Mouse (Mus musculus): ENCODE results near the gene Sorcs3.

Sorcs3 gene

DNA sequence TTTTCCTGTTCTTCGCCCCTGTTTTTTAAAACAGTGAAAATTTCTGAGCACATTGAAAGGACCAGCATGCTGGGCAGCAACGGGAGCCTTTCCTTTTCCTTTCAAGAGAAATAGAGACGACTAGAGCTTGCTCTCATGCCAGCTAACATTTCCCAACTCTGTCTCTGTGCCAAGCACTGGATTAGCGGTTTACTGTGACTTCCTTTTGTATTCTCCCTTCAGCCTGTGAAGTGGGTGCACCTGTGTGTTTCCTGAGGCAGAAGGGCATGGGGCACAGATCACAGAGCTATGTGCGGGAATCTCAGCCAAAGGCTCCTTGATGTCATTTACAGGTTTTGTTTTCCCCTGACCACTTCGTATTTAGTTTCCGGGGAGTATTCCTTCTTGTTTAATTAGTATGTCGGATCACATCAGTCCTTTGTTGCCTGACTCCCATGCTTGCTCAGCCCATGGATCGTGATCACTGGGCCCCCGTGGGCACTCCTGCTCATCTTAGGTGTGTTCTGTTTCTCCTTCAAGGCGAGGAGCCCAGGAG is 172.2 kb downstream of the Sorcs3 start:
- DNase-seq (ENCODE audit: low spot score in 2 of 2): no peak

DNA sequence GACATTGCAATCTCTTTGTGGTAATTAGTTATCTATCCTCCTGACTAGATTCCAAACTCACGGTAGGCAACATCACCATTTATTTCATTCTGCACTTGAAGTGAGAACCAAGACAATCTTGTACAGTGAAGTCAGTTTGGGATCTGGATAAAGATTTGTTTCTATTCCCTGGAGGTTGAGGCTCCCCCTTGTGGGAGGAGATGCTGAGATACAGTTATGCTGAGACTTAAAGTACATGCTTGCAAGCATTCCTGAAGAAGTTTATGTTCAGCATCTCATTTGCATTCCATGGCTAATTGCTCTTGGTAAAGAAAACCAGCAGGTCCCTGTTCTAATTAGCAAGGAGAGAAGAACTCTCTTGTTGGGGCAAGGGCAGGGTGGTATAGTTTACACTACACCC is 185.7 kb downstream of the Sorcs3 start:
- DNase-seq (ENCODE audit: low spot score in 2 of 2): no peak

DNA sequence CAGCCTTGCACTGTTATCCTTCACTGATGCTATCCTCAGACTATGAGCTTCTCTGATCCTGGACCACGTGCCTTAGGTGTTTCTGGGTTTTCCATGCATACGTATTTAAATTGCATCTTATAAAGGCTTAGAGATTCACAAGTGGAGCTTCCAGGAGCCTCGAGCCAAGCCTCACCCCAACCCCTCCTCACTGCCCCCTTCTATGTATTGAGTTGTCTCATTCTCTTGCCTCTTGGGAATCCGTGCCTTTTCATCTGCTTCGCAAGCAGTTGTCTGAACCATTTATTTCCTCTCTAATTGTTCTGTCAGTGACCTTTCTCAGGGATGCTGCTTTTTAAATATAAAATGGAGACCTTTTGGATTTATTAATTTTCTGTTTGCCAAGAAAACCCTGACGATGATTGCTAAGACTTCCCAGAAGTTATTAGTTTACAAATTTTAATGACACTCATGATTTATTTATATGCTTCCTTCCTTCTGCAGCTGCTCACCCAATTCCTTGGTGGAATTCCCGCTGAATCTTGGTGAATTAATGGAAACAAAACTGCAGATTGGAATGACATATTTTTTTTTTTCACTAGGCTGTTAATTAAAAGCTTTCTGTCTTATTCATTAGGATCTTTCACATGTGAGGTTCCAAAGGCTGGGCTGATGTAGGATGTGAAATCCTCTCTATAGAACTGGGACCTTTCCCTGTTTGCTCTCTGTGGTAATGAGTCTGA is 199.1 kb downstream of the Sorcs3 start:
- DNase-seq (ENCODE audit: low spot score in 2 of 2): no peak

DNA sequence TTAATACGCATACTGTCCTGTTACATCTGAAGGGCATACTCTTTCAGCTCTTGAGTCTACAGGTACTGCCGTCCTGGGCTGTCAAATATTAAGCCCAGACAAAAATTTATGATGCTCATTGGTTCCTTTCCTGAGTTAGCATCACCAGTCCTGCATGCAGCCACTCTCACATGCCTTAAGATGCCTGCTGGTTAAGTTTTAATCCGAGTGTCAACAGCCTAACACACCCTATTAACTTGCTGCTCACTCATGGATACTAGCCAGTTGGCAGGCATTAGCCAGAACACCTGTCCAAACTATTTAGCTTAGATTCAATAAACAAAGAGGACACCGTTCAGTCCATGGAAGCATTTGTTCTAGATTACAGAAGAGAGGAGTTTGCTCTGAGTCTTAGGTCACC is 202.4 kb downstream of the Sorcs3 start:
- no peak for DNase-seq (ENCODE audit: low spot score in 2 of 2)

DNA sequence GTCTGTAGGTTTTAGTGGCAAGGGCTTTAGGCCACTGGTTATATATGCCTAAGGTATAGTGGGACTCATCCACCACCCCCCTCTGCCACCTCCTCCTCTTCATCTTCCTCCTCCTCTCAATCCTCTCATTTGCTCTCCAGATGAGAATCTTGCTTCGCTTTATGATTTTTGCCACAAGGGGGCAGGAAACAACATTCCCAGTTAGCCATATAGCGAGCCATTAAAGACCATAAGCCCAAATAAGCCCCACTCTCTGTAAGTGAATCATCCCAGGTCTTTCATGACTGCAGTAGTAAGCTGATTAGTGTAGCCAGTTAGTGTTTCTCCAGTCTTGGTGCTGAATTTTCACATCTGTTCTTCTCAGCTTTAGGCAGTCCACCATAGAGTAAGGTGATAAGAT is 205.5 kb downstream of the Sorcs3 start:
- DNase-seq (ENCODE audit: low spot score in 2 of 2): no peak

DNA sequence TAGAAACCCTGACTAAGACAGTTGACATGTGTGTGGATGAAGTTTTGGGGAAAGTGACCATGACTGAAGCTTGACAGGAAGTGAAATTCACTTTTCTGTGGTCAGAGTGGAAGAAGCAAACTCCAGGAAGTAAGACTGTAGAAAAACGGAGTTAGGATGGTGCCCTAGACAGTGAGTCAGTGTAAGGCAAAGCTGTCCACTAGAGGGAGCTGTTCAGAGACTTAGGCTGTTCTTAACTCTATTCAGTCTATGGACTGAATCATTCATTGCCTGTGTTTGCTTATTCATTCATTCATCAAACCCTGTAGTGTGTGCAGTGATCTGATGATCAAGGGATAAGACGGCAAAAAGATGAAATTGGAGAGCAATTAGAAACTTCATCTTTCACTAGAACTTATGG is 208.0 kb downstream of the Sorcs3 start:
- DNase-seq (ENCODE audit: low spot score in 2 of 2): no peak

DNA sequence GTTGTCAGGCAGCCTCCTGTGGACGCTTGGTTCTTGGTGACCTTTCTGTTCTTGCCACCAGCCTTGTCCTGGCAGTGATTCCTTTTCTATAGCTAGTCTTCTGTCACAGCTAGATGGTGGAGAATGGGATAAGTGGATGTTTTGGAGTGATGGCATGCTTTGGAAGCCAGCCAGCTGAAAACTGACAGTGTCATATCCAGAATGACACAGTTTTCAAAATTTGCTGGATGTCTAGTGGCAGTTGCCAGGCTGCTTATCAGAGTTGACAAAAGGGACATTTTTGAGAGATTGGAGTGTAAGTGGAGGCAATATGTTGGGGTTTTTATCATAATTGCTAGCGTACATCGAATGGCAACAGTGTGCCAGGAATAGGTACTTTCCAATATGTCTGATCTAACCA is 212.5 kb downstream of the Sorcs3 start:
- DNase-seq (ENCODE audit: low spot score in 2 of 2): no peak

DNA sequence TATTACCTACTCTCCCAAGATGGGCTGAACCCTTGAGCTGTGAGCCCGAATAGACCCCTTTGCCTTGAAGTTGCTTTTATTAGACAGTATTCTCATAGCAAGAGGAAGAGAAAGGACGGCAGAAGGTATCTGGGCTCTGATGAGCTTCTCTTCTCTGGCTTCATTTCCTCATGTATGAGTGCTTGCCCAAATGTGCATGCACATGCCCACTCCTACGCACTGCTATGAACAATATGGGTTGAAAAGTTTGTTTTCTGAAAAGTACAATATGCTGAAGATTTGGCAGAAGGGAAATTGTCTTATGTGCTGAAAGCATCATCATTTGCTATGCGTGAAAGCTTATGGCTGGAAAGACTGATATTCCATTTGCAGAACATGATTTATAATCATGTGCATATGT is 223.4 kb downstream of the Sorcs3 start:
- no peak for DNase-seq (ENCODE audit: low spot score in 2 of 2)

DNA sequence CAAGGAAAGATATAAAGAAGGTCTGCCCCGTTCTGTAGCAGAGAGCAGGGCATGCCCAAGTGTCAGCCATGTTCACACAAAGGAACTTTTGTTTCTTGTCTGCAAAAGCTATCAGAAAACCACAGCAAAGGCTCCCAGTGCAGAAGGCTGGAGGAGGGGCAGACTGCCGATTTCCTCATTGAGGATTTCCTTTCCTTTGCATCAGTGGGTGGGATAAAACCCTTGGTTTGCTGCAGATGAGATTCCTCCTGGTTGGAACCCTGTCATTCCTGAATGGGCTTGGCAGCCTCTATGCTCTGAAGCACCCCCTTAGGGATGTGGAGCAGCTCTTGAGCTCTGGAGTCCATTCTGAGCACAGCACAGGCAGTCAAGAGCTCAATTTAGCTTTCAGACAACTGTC is 223.9 kb downstream of the Sorcs3 start:
- DNase-seq (ENCODE audit: low spot score in 2 of 2): no peak

DNA sequence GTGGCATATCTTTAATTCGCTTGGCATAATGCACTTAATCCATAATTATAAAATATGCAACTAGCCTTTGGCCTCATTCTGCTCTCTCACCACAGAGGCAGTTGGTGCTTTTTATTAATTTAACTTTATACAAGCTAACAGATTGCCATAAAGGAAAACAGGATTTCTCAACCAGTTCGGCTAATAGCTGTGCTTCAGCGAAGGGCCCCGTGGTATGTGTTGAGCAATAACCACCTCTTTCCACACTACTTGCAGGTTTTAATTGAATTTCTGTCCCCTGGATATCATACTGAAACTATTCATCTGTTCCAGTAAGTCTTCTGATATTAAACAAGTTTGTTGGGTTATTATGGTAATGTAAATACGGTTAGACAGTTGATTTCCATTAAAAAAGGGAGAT is 224.5 kb downstream of the Sorcs3 start:
- no peak for DNase-seq (ENCODE audit: low spot score in 2 of 2)

DNA sequence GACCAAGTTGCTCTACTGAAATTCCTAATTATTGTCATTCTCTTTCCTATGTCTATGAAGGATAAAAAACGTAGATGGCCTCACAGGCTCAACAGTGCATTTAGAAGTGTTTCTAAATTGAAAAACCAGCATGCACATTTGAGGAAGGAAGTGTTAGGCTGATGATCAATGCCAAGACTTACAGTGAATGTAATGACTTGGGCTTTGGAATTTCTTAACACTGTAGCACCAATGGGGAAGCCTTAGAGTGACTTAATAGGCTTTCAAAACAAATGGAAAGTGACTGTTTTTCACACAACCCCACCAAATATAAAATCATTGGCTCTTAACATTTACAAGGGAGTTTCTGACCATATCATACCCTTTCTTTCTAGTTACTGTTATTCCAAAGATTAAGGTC is 232.6 kb downstream of the Sorcs3 start:
- DNase-seq (ENCODE audit: low spot score in 2 of 2): no peak

DNA sequence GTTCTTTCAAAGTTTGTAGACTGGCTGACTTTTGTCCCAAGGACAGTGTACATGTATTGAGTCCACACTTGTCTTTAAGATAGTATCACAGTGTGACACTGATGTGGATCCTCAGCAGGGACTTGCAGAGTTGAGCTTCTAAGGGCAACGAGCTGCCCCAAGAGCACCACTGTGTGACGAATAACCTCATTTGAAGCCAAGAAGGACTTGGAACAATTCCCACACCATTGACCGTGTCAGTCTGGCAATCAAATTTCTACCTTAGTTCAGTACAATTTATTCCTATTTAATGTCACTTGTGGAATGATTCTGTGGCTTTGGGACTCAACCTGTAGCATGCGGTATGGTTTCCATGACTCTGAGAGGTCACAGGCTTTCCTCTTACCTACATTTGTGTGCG is 255.3 kb downstream of the Sorcs3 start:
- no peak for DNase-seq (ENCODE audit: low spot score in 2 of 2)

DNA sequence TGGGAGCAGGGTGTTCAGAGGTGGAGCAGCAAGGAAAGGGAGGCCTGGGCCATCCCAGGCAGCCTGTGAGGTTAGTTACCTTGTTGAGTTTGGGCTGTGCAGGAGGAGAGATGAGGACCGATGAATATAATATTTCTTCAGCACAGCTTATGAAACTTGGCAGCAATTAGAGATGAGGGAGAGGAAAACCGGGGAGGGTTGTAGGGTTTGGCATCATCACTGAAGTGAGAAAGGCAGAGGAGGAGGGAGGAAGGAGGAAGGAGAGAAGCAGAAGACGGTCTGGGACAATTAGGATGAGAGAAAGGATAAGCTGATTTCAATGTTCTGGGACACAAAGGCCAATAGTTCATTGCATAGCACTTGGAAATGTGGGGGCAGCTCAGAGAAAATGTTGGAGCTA is 256.6 kb downstream of the Sorcs3 start:
- no peak for DNase-seq (ENCODE audit: low spot score in 2 of 2)

DNA sequence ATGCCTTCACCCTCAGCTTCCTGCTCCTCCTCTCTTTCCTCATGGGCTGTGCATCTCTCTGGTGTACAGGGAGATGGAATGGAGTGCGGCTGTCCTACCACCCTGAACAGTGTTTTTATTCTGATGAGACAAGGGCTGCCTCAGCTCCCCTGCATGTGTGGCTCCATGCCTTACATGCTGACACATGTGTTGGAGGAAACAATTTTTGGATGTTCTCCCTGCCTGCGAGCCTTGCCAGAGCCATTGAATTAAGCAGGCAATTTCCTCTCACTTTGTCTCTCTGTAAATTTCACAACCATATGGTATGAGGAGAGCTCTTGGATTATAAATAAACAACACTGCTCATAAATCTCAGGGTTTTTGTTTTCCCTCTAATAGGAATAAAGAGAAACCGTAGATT is 257.7 kb downstream of the Sorcs3 start:
- no peak for DNase-seq (ENCODE audit: low spot score in 2 of 2)

DNA sequence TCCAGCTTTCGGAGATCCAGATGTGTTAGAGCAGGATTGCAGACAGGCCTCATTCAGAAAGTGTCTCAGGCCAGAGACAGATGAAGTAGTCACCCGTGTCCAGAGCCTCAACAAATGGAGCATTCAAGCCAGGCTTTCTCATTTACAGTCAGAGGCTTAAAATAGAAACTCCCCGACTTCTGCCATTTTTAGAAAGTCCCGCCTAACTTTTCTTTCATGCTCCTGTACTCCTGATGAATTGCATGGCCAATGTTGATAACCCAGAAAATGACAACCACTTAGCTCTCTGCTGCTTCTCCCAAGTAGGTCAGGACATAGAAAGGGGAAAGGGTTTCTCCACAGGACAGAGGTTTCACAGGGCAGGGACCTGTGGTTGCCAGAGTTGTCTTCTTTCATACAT is 261.6 kb downstream of the Sorcs3 start:
- no peak for DNase-seq (ENCODE audit: low spot score in 2 of 2)

DNA sequence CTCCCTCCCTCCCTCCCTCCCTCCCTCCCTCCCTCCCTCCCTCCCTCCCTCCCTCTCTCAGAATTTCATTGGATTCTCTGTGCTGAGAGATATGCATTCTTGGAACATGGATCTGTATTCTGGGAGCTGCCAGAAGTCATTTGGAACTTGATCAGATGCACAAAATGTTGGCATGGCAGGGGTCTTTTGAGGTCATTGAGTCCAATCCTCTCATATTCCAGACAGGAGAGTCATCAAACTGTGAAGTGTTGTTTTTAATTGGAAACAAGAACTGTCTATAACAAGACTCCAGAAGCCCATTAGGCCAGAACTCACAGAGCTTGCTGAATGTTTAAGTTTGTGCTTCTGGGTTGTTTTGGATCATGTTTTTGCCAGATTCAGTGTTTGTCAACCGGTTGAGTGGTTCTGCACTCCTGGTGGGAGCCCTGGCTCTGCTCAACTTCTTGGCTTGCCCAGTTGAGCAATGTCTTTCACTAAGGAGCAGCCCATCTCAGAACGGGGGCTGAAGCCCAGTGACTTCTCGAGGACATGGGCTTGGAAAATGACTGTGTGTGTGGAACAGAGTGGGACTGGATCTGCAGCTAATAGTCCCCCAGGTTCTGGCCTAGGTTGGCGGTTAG is 264.1 kb downstream of the Sorcs3 start:
- DNase-seq (ENCODE audit: low spot score in 2 of 2): peak in 1 of 2 experiments; percentile 47

DNA sequence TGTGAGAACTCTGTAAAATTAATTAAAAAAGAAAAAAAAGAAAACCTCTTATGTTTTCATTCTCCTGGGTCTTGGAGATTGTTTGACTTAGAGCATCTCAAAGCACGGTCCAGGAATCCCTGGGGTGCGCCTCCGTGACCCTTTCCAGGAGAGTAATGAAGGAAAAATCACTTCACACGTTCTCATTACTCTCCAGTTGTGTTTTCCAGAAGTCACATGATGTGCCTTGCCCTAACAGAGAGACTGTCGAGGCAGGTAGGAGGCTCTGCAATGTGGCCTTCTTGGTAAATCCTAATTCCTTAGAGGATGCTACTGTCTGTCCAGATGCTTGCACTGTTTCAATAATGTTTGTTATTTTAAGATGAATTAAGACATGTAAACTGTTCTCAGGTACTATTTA is 266.1 kb downstream of the Sorcs3 start:
- DNase-seq (ENCODE audit: low spot score in 2 of 2): peak in 1 of 2 experiments; percentile 23

DNA sequence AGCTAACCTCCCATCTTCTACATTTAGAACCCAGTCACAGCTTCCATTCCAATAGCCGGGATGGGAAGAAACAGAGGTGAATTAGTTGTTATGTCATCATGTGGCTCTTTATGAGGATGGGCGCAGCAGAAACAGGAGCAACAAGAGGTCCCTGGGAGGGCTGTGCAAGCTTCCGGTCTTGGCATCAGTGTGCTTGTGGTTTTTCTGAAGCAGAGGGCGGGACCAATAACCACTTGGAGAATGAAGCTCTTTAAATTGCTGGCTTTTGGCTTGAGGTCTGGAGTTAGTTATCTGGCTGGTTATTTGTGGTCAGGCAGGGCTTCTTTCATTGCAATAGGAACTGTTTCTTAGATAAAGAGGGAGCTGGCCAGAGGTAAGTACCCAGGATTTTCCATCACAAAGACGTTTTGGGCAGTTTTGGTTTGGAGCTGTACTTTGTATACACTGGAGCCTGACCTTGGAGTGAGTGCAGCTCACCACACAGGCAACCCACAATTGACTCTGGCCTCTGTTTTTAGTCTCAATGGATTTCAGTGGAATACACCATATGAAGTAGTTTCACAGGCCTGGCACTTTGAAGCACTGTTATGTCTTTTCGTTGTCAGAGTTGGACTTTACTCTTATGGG is 270.1 kb downstream of the Sorcs3 start:
- no peak for DNase-seq (ENCODE audit: low spot score in 2 of 2)

DNA sequence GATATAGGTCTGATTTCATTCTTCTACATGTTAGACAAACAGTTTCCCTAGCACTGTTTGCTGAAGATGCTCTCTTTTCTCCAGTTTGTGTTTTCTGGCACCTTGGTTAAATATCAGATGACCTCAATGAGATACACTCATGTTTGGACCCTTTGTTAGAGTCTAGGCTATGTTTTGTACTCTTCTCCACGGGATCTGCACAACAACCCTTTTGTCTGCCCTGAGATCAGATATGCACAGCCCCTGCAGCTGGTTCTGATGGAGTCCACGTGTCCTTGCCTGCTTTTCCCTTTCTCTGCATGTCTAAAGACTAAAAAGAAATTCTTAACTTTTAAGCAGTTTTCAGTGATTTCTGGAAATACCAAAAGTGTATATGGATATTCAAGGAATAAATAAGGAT is 273.0 kb downstream of the Sorcs3 start:
- DNase-seq (ENCODE audit: low spot score in 2 of 2): no peak

DNA sequence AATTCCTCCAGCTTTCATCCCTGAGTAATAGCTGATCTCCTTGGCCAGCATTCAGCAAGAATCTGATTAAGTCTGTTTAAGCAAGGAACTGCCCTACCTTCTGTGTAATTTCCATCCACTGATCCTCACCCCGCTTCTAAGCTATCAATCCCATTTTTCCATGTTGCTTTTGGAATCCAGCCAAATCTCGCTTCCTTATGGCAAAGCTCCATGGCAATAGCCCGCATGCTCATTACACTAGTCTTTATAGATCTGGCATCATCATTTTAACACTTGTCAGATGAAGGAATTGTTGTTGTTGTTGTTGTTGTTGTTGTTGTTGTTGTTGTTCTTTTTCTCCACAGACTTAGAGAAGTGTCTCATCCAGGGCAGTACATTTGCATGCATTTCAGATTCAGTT is 277.1 kb downstream of the Sorcs3 start:
- DNase-seq (ENCODE audit: low spot score in 2 of 2): no peak

DNA sequence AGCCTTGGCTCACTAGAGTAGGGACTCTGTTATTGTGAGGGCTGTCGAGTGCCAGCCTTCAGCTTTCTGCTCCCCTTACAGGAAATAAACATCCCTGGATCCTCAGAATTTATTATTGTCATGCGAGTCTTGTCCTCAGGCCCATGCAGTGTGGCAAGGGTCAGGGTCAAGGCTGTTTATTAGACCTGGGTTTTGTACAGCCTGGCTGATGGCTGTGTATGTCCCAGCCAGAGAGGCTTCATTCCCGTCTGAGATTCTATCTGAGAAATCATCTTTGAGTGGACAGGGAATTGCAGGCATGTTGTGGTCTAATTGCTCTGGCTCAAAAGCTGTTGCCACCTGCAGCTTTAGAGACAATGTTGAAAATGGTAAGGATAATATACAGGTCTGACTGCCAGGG is 285.3 kb downstream of the Sorcs3 start:
- DNase-seq (ENCODE audit: low spot score in 2 of 2): no peak

DNA sequence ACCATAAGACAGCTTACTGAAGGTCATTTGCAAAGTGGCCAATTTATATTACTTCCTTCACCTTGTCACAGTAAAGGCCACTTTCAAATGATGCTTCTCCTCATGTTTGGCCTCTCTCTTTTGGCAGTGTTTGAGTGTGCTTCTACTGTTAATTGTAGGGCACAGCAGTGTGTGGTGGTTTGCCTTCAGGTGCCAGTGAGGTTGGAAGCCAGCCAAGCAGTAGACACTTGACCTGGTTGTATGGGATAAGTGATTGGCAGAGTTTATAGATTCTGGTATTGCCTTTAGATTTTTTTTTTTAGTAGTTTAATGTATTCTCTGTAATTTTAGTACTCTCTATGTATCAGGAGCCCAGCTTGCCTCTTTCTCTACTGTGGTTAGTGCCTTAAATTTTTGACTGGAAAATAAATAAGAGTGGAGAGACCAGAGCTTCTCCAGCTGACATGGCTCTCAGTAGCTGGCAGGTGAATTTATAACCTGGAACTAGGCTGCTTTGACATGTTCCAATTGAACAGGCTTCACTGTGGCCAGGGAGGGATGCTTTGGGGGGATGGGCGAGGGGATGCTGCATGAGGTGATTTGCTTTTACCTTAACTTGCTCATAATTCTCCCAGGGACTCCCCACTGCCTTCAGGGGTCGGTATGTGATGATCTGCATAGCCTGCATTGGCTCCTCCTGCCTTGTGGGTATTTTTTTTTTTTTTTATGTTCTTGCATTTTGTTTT is 298.2 kb downstream of the Sorcs3 start:
- DNase-seq (ENCODE audit: low spot score in 2 of 2): no peak

DNA sequence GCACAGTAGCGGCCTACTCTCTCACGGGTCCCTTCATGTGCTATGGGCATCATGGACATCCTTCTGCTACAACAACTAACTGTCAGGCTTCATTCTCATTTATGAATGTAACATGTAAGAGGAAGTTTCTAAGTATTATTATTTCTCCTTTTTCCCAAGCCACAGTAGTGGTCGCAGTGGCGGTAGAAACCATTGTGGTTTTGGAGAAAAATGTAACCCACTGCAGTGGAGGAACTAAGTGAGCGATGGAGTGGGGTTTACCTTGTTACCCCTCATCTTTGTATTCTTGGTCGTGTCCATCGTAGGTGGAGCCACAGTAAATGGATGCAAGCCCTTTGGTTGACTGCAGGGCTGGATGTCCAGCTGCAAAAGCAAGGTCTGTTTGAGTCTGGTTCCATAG is 318.0 kb downstream of the Sorcs3 start:
- no peak for DNase-seq (ENCODE audit: low spot score in 2 of 2)
